Mouse (Mus musculus): ENCODE measurements around the gene Ppm1l.

Gene Ppm1l

DNA sequence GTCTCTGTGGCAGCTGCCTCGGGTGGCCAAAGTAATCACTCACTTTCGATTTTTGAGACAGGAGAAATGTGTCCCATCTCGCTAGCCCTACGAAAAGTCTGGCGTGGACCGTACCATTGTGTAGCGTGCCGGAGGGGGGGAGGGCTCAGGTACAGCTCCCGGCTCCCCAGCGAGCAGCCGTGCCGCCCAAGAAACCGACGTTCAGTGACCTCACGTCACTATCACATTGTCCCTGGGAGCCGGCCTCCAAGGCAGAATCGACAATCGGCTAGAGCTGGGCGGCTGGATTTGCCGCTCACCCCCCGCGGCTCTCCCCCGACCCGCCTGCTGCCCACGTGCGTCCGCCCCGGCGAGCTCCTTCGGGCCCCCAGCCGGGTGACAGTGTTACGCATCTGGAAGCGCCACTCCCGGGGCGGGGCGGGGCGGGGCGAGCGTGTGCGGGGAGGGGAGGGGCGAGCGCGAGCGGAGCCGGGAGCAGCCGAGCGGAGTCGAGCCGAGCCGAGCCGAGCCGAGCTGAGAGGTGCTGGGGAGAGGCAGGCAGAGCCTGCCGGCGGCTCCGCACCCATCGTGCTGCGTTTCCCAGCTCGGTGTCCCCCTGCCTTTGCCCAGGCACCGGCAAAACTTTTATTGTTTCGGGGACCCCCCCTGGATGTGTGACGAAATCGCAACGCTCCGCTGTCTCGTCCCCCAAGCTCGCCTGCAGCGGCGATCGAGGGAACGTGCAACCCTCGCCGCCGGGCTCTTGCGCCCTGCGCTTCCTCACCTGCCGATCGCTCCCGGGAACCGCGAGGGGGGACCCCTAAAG lies at the start of gene Ppm1l:
TSS of gene Ppm1l (plus strand) at position 471 of the 805 bp plus-strand sequence.
- DNase-seq (ENCODE audit: low spot score in 2 of 2): peak; percentile 89 to 90

DNA sequence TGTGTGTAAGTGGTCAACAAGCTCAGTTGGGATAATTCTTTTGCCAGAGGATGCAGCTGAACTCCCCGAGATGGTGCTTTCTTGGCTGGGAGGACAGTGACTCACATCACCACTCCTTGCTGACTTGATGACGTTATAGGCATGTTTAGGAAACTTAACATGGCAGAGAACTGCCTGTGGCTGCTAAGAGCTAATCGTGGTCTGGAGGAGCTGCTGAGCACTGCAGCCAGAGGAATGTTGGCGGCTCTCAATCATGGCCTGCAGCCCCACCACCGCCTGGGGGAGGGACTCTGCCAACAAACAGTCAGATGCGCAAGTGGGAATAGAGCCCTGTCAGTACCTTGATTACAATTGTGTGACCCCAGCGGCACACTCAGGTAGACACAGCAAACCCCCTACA lies 44.8 kb upstream of the Ppm1l start:
- no peak for DNase-seq (ENCODE audit: low spot score in 2 of 2)

DNA sequence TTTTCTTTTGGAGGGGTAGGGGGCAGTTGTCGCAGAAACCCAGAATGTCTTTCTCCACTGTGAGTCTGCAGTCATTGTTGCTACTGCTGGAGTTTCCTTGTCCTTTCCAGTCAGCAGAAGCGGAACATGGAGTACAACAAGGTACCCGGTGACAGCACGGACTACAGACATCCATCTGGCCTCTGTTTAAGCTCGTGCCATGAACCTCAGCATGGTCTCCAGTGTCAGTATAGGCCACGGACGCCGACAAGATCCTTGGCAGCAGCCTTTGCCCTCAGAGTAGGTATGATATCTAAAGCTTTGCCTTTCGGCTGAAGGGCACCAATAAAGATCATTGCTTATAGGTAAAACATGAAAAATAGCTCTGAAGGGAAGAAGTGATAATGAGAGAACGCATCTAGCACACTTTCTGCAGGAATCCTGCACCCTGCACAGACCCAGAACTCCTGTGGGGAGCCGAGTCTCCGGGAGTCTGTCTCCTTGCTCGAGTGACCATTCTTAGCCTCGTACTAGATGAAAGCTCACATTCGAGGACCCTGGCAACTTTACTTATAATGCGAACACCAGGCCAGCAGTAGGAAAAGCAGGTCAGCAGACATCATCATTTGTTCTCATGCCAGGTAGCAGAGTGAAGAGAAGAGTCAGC lies 42.5 kb upstream of the Ppm1l start:
- no peak for DNase-seq (ENCODE audit: low spot score in 2 of 2)

DNA sequence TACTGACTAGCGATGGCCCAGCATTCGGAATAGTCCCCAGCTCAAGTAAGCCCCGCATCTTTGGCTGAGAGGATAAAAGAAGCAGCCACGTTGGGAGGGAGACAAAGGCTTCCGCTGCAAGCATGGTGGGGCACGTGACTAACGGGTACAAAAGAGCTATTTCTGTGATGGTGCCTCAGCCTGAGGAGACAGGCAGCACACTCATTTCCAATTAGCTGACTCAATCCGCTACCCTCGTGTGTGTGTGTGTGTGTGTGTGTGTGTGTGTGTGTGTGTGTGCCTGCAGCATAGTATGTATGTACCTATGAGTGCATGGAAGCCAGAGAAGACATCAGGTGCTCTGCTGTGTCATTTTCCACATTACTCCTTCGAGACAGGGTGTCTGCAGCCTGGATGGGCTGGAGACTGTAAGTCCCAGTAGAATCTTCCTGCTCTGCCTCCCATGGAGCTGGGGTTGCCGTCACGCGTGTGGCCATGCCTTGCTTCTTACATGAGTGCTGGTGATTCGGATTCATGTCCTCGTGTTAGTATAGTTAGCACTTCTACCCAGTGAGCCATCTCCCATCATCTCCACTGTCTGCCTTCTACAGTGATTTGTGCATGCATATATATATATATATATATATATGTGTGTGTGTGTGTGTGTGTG lies 41.9 kb upstream of the Ppm1l start:
- peak; percentile 32 for DNase-seq (ENCODE audit: low spot score in 2 of 2)

DNA sequence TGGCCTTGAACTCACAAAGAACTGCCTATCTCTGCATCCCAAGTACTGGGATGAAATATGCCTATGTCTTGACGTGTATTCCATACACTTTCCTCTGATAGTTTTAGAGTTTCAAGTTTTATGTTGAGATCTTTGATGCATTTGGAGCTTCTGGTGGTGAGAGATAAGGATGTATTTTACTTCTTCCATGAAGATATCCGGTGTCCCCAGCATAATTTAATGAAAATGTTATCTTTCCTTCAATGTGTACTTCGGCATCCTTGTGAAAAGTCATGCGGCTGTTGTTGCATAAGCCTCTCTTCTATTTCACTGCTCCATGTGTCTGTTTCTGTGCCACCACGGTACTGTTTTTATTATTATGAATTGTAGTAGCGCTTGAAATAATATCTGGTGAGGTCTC lies 38.0 kb upstream of the Ppm1l start:
- DNase-seq (ENCODE audit: low spot score in 2 of 2): no peak

DNA sequence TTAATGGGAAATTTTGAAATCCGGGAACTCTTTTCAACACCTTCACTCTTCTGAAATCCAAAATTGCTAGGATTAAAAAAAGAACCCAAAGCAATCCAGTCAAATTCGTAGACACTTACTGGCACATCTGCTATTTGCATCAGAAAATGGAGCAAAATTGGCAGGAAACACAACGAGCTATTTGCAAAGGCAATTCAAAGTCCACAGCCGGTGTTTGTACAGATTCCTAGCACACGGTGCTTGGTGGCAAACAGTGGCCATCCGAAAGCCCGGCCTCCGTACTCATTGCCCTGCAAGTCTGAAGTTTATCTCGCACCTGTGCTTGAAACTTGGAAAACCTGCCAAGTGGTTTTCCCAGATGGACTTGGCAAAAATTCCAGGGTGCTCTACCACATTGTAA lies 34.3 kb upstream of the Ppm1l start:
- no peak for DNase-seq (ENCODE audit: low spot score in 2 of 2)

DNA sequence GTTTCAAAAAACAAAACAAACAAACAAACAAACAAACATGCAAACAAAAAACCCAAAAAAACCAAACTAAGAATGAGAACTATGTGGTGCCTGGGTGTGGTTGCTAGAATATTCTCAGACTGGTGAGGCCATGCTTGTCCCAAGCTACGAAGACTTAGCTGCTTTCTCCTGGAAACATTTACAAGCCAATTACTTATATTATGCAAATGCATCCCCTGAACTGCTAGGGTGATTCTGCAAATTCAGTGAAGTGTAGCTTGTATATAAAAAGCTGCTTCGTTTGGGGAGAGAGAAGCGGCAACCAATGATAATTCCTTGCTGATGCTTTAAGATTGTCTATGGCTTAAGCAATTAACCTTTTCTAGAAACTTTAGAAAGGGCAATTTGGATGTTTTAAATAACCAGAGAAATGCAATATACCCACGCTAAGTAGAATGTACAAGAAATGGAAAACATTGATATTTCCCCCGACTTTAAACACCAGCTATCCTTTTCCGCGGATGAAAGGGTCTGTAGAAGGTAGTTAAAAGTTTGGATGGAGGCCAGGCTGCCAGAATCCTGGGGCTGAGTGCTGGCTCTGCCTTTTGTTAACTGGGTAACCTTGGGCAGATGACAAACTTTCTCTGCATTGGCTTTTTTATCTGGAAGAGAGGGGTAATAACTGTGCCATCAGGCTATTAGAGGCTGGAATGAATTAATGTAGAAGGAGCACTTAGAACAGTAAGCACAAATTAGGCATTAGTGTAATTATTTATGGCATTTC lies 33.4 kb upstream of the Ppm1l start:
- no peak for DNase-seq (ENCODE audit: low spot score in 2 of 2)

DNA sequence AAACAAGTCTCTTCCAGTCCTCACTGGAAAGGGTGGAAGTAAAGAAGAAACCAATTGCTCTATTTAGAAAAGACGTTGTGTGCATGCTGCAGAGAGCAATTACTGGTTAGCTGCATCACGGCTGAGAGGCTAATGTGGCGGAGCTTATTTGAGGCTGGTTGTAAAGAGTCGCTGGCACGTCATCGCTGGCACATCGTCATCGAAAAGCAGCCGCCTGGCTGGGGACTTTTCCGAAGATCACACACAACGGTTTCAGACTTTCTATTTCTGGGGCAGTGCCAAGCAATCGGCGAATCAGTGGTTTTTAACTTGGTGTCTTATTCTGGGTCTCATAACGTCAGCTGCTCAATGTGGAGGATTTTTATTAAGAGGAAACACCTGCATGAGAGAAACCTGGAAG lies 26.8 kb upstream of the Ppm1l start:
- DNase-seq (ENCODE audit: low spot score in 2 of 2): peak; percentile 36 to 39

DNA sequence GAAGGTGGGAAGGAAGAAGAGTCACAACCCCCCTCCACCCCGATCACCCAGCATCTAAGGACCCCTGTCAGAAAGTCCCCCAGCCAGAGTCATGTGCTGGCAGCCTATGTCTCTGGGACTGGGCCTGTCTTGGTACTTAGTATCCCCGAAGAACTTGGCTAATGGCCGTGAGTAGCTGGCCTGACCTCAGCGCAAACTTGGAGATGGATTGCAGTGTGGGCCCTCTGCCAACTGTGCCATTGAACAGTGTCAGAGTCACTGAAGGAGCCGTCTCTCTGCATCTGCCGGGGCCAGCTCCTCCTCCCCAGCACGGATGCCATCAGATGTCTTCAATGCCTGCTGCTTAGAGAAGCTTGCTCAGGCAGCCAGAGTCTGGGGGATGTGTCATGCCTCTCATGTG lies 26.4 kb upstream of the Ppm1l start:
- peak; percentile 55 to 64 for DNase-seq (ENCODE audit: low spot score in 2 of 2)

DNA sequence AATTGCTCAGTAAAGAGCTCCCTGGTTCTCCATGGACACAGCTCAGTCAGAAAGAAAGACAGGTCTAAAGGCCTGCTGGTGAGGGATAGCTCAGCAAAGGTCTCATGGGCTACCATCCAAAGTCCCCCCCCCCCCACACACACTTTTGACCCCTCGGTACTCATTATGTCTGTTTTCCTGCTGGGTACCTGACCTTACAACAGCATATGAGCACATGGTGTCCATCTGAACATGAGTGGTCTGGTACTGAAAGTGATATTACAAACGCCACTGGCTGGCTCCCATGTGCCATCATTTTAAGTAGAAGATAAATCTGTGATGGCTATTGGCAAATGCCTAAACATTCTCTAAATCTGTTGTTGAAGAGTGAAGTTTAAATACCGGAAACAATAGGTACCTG lies 25.8 kb upstream of the Ppm1l start:
- no peak for DNase-seq (ENCODE audit: low spot score in 2 of 2)

DNA sequence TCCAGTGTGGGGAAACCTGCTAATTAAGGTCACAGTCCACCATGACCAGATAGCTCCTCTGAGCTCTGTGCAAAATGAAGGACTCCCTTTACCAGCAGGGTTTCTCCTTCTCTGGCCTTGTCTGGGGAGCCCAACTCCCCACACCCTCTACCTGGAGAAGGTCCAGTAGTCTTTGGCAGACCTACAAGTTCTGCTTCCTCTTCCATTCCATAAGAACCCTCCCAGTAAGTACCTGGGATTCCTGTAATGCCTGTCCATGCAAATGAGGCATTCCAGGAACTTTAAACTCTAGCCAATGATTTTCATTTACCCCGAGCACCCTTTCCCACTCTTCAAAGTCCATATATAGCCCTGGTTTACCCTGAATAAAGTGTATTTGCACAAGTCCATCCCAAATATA lies 24.0 kb upstream of the Ppm1l start:
- no peak for DNase-seq (ENCODE audit: low spot score in 2 of 2)

DNA sequence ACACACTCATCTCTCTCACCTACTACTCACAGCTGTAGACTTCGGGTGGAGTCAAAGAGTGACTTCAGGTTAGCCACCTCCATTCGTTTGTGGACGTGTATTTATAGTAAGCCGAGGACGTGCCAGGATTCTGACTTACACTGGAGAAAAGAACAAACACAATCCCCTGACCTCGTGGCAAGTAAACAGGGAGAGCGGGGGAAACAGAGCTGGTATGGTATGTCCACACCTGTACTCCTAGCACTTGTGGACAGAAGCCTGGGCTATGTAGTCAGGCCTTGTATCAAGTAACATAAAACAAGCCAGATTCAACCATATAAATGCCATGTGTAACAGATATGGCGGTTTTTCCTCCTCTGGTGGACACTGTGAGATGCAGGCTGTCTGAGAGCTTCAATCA lies 20.4 kb upstream of the Ppm1l start:
- DNase-seq (ENCODE audit: low spot score in 2 of 2): no peak

DNA sequence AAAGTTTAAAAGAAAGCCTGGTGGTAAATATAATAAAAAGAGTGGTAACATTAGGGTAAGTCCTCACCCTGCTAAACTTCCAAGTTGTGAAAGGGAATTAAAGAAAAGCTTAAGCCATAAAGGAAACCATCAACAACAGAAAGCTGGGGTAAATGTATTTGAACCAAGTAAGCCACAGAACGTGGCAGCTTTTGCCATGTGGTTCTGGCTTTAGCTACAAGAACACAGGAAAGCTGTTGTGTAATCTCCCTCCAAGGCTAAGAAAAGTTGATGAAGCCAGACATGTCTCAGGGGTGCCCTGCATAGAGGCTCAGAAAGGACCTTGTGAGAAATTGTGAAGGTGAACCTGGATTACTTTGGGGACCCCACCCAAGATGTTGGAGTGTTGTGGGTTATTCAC lies 16.5 kb upstream of the Ppm1l start:
- DNase-seq (ENCODE audit: low spot score in 2 of 2): no peak

DNA sequence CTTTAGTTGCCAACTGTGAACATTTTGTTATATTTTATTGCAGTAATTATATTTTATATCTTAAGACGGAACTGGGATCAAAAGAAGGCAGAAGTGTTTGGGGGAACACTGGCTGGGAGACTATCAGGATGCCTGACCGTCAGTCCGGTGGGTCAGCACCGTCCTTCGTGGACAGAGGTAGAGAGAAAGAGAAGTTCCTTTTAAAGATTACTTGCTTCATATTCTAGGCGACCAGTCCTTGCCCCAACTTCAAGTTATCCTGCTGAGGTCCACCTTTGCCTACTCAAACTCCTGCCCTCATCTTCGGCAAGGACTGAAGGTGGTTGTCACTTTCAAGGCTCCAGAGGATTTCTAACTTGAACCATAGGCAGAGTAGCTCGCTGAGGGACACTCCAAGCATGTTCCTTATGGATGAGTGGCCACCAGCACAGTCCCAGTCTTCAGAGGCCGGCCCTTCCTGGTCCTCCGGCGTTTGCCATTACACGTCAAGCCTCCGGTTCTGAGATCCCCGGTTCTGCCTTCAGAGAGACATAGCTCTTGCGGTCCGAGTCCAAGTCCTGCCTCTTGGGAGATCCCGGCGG lies 761 bp upstream of the Ppm1l start:
- no peak for DNase-seq (ENCODE audit: low spot score in 2 of 2)

DNA sequence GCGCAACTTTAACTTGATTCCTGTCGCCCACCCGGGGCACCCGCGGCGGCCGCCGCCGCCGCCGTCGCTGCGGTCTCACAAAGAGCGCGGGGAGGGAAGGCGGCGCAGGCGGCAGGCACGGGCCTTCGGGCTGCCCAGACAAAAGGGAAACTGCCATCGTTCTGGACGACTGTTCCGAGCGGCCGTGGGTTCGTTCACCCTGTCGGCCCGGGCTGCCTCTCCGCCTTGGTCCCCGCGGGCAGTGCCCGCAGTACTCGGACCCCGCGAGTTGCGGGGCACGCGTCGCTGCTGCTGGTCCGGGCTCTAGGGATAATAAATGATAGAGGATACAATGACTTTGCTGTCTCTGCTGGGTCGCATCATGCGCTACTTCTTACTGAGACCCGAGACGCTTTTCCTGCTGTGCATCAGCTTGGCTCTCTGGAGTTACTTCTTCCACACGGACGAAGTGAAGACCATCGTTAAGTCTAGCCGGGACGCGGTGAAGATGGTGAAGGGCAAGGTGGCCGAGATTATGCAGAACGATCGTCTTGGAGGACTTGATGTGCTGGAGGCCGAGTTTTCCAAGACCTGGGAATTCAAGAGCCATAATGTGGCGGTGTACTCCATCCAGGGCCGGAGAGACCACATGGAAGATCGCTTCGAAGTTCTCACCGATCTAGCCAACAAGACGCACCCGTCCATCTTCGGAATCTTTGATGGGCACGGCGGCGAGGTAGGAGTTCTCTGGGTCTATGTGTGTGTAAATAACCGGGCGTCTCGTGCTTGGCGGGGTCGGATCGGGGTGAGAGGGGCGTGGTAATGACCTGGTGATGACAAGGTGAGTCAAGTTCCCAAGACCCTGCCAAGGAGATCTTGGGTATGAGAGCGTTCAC lies 827 bp downstream of the Ppm1l start:
- DNase-seq (ENCODE audit: low spot score in 2 of 2): no peak

DNA sequence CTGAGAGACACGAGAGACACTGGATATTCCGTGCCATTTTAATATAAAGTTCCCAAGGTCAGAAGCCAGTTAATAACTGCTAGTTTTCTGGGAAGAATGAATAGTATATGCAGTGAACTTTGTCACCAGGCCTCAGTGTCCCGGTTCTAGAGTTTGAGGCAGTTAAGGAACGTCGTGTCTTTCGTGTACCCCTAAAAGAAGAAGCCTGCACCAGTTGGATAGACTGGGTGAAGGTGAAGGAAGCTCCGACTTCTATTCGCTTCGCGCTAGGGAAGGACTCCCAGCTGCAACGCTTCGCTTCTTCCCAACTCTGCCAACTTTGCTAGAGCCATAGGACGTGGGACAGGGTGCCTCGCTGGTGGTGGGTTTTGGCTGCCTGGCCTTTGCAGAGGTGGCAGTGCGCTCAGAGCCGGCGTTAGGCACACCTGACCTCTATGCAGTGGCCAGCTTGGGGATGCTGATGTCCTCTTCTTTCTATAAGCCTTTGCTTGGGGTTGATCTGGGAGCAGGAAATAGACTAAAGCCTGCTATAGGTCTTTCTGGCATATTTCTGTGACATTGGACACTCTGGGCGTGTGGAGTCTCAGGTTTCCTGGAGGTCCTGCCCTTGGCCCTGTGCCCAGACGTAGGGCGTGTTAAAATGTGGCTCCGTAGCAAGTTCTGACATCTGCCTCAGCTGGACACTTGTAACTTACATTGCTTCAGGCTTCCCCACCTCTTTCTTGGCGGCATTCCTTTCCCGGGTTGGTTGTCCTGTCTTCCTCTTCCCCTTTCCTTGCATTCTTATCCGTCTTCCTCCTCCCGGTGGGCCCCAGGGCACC lies 1.7 kb downstream of the Ppm1l start:
- DNase-seq (ENCODE audit: low spot score in 2 of 2): peak in 1 of 2 experiments; percentile 24

DNA sequence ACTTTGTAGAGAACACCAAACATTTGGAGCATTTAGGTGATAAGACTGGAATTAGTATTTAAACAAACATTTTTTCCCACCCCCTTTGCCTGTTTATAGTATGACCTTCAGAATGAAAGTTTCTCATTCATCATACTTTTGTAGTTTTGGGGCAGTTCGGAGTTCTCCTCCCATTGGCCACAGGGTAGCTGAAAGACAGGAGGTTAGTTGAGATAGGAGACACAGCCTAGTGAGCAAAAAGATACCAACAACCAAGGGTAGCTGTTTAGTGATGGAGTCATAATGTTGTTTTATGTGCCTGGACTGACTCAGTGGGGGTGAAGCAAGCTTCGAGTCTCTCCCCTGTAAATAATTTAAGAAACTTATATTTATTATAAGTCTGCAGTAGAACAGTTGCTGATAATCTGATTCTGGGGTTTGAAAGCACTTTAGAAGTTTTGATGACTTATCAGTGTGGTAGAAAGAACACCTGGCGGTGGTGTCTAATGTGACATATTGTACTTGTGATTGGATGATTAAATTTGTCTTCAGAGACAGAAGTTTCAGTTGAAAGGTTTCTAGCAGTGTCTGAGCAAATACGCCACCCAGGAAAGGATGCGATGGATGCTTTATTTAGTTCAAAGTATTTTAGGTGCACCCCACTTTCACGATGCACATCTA lies 2.5 kb downstream of the Ppm1l start:
- no peak for DNase-seq (ENCODE audit: low spot score in 2 of 2)

DNA sequence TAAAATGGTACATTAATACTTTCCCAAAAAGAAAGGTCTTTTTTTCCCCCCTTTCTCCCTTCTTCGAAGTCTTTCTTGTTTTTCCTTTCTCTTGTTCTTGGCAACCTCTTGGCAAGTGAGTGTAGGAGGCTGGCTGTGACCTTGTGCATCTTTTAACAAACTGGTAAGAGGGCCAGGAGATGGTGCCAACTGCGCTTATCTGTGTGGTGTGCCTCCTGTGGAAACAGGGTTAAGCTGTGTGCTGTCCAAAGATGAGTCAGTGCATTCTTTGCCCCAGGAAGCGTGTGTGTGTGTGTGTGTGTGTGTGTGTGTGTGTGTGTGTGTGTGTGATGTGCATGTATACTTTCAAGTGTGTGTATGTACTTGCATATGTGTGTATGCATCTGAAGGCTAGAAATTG lies 7.3 kb downstream of the Ppm1l start:
- no peak for DNase-seq (ENCODE audit: low spot score in 2 of 2)

DNA sequence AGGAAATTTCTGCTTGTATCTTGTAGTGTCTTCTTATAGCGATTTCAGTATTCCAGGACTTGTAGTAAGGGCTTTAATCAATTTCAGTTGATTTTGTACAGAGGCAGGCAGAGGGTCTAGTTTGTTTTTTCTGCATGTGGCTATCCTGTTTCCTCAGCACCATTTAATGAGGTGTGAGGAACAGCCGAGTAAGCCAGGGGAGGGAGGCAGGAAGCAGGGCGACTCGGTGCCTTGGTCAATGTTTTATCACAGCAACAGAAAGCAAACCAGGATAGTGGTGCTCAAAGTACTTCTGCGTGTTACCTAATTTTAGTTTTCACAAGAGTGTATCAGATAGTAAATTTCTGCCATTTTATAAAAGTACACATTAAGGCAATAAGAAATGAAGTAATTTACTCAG lies 13.2 kb downstream of the Ppm1l start:
- no peak for DNase-seq (ENCODE audit: low spot score in 2 of 2)
